Mouse (Mus musculus) right cerebral cortex, adult 18-20 months (tissue): ENCODE measurements around the gene Slc2a1.

Experiments used
- DNase-seq: peaks from one replicate; pipeline ENCODE4 v3.0.0; 2022; ENCODE audit warnings: mixed read lengths

Slc2a1 gene

GRCm38 (mm10) chr4:119108495-119109408, at the start of gene Slc2a1:
Gene Slc2a1, plus strand, starts transcription at chr4:119108711.
- DNase-seq = peak; percentile 93

GRCm38 (mm10) chr4:119066791-119067190, 41.7 kb upstream of the Slc2a1 start:
- no peak for DNase-seq

GRCm38 (mm10) chr4:119067204-119067603, 41.3 kb upstream of the Slc2a1 start:
- no peak for DNase-seq

- DNase-seq = no peak
These were observed 39.6 kb upstream of the Slc2a1 start for GRCm38 (mm10) chr4:119068918-119069317.

GRCm38 (mm10) chr4:119070181-119070580, 38.3 kb upstream of the Slc2a1 start:
- DNase-seq = no peak

- no peak for DNase-seq
These were observed 37.4 kb upstream of the Slc2a1 start for GRCm38 (mm10) chr4:119070959-119071647.

- no peak for DNase-seq
These were observed 36.7 kb upstream of the Slc2a1 start for GRCm38 (mm10) chr4:119071648-119072362.

GRCm38 (mm10) chr4:119072363-119072940, 36.1 kb upstream of the Slc2a1 start:
- no peak for DNase-seq

GRCm38 (mm10) chr4:119072941-119073451, 35.5 kb upstream of the Slc2a1 start:
- DNase-seq = no peak

GRCm38 (mm10) chr4:119073626-119074025, 34.9 kb upstream of the Slc2a1 start:
- DNase-seq = no peak

- no peak for DNase-seq
These were observed 33.9 kb upstream of the Slc2a1 start for GRCm38 (mm10) chr4:119074596-119074995.

GRCm38 (mm10) chr4:119075273-119075672, 33.2 kb upstream of the Slc2a1 start:
- DNase-seq = no peak

- DNase-seq = no peak
These were observed 32.2 kb upstream of the Slc2a1 start for GRCm38 (mm10) chr4:119076336-119076735.

- peak; percentile 11 for DNase-seq
These were observed 31.3 kb upstream of the Slc2a1 start for GRCm38 (mm10) chr4:119077084-119077682.

- DNase-seq = no peak
These were observed 28.6 kb upstream of the Slc2a1 start for GRCm38 (mm10) chr4:119079928-119080327.

- no peak for DNase-seq
These were observed 25.7 kb upstream of the Slc2a1 start for GRCm38 (mm10) chr4:119082740-119083231.

- DNase-seq = no peak
These were observed 20.1 kb upstream of the Slc2a1 start for GRCm38 (mm10) chr4:119088424-119088823.

- DNase-seq = no peak
These were observed 14.6 kb upstream of the Slc2a1 start for GRCm38 (mm10) chr4:119093890-119094289.

- no peak for DNase-seq
These were observed 13.5 kb upstream of the Slc2a1 start for GRCm38 (mm10) chr4:119094987-119095386.

- DNase-seq = no peak
These were observed 12.1 kb upstream of the Slc2a1 start for GRCm38 (mm10) chr4:119096401-119096800.

- no peak for DNase-seq
These were observed 11.1 kb upstream of the Slc2a1 start for GRCm38 (mm10) chr4:119097421-119097820.
